Comparison of ENCODE assay signal across 8 mouse cellular contexts in the genomic region with DNA sequence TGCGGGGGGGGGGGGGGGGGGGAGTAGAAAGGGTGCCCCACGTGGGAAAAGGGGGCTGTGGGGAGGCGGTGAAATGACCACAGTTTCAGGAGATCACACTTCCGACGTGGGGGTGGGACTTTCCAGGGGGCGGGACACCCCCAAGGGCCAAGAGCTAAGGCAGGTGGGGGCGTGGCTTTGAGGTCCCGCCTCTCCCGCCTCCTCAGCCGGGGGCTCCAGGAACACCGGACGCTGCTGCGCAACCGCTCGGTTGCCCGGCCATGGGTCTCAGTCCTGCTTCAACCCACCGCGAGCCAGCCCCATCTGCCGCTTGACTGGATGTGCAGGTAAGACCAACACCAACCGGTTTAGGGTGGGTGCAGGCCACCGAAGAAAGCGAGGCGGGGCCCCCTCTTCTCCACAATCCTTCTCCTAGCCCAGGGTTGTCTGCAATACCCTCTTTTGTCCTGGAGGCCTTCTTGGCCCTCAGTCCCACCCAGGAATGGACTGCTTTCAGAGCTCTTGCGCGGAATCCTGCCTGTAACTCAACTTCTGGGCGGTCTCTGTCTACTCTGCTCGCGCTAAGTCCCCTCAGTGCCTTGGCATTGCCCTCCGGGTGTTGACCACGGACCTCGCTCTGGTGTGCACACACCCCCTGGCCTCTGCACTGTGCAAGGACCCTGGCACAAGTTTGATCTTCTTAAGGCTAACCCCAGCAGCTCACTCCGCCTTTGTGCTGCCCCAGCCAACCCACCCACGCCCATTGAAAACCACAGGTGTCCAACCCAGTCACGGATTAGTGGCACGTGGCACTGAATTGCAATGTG. TPM values are rescaled to one million over a fixed set of nuclear protein-coding genes. Genes with fewer than 3 reads are reported as not detected.
DNase-seq lines count a peak whose midpoint lies in the region; ATAC-seq and TF ChIP-seq lines count a peak whose summit lies in the region.

TSS of gene Lpar2 (plus strand) at position 44 of the 806 bp plus-strand sequence.

- peak within 1 kb of the TSS; percentile 50 for H3K4me3 ChIP-seq in left cerebral cortex, adult 2 months
- peak within 1 kb of the TSS; percentile 62 for H3K4me3 ChIP-seq in bone marrow, adult 2 months (replicated peaks; ENCODE audit: control insufficient read depth, low read depth, low read length)
- peak within 1 kb of the TSS; percentile 51 for H3K4me3 ChIP-seq in heart, embryonic 11.5 days (ENCODE audit: low read depth, low read length)
- H3K4me3 ChIP-seq in kidney, embryonic 15.5 days (replicated peaks): peak within 1 kb of the TSS; percentile 67

- no peak within 1 kb of the TSS for H3K27ac ChIP-seq in left cerebral cortex, adult 2 months
- peak within 1 kb of the TSS; percentile 28; the same call in 1 of the 2 replicates for H3K27ac ChIP-seq in bone marrow, adult 2 months (ENCODE audit: control insufficient read depth, insufficient read depth, low read depth, low read length, poor library complexity)
- peak within 1 kb of the TSS; percentile 36; the same call in 1 of the 2 replicates for H3K27ac ChIP-seq in heart, embryonic 11.5 days (ENCODE audit: low read depth, low read length)
- peak within 1 kb of the TSS; percentile 88 for H3K27ac ChIP-seq in kidney, embryonic 15.5 days

- DNase-seq in left cerebral cortex, adult 2 months (ENCODE audit: extremely low spot score in 1 of 2, low spot score in 2 of 2): no peak
- DNase-seq in left cerebral cortex, postnatal 25 days (ENCODE audit: low spot score in 2 of 2): no peak
- DNase-seq in lung, postnatal 25 days (ENCODE audit: low spot score): peak; percentile 76
- peak; percentile 69 for DNase-seq in retina, postnatal 1 day
- no peak for DNase-seq in gastrocnemius, postnatal 10 days

- H3K36me3 ChIP-seq in heart, embryonic 11.5 days (ENCODE audit: control insufficient read depth, insufficient read depth, low read length): 0 out of 2 replicates have a peak, but pooled peaks cover 4% of the 10 kb centered on the region
- H3K36me3 ChIP-seq in kidney, embryonic 15.5 days: peaks cover 29% of the 10 kb centered on the region

- H3K4me2 ChIP-seq in heart, embryonic 11.5 days: peak within 1 kb of the TSS; percentile 88
- H3K4me2 ChIP-seq in kidney, embryonic 15.5 days: peak within 1 kb of the TSS; percentile 85

- TF ChIP-seq POLR2A in bone marrow, adult 2 months (IDR thresholded peaks at IDR 0.05; ENCODE audit: borderline replicate concordance, control insufficient read depth, low read depth, low read length): peak; percentile 34; the same call in 1 of the 2 replicates

- peak within 1 kb of the TSS; percentile 74 for H3K9ac ChIP-seq in heart, embryonic 11.5 days (ENCODE audit: low read depth, low read length)
- peak within 1 kb of the TSS; percentile 68 for H3K9ac ChIP-seq in kidney, embryonic 15.5 days

- 3% methylated on average over 33 of the region's 35 CpGs for WGBS in bone marrow, adult 2 months
- WGBS in heart, embryonic 11.5 days (ENCODE audit: insufficient replicate concordance): 5% methylated on average over 25 of the region's 35 CpGs
- WGBS in kidney, embryonic 15.5 days: 2% methylated on average over 30 of the region's 35 CpGs

- no peak; the same call in 1 of the 2 replicates for TF ChIP-seq CTCF in left cerebral cortex, adult 2 months (IDR thresholded peaks at IDR 0.05)
- no peak for TF ChIP-seq CTCF in bone marrow, adult 2 months (IDR thresholded peaks at IDR 0.05; ENCODE audit: control insufficient read depth, insufficient read depth, low read length)

- H3K4me1 ChIP-seq in bone marrow, adult 2 months (ENCODE audit: control insufficient read depth, insufficient read depth, low read length): peaks cover 2% of the 10 kb centered on the region
- H3K4me1 ChIP-seq in heart, embryonic 11.5 days (ENCODE audit: control insufficient read depth, insufficient read depth, low read length): peaks cover 7% of the 10 kb centered on the region; the same call in 1 of the 2 replicates
- H3K4me1 ChIP-seq in kidney, embryonic 15.5 days: peaks cover 34% of the 10 kb centered on the region

- H3K27me3 ChIP-seq in heart, embryonic 11.5 days (ENCODE audit: control insufficient read depth, insufficient read depth, low read length): no peaks in the 10 kb centered on the region
- no peaks in the 10 kb centered on the region for H3K27me3 ChIP-seq in kidney, embryonic 15.5 days

- no peaks in the 10 kb centered on the region for H3K9me3 ChIP-seq in heart, embryonic 11.5 days (replicated peaks; ENCODE audit: control insufficient read depth, low read length)
- no peaks in the 10 kb centered on the region for H3K9me3 ChIP-seq in kidney, embryonic 15.5 days (replicated peaks)

- ATAC-seq in heart, embryonic 11.5 days (replicated peaks; ENCODE audit: insufficient number of reproducible peaks, low FRiP score, low TSS enrichment): peak; percentile 76
- peak; percentile 89 for ATAC-seq in kidney, embryonic 15.5 days (replicated peaks; ENCODE audit: low FRiP score)

- intact Hi-C loops in left cerebral cortex, adult 2 months (cut with DNase I): no loop called here
- intact Hi-C loops in left cerebral cortex, postnatal 25 days (cut with DNase I): no loop called here

RNA-seq across cellular contexts. Expression of gene Lpar2, which starts in this region (rescaled TPM):
- under 1 TPM; 0.41 to 0.75 TPM for total RNA-seq in left cerebral cortex, adult 2 months (2021)
- total RNA-seq in left cerebral cortex, postnatal 25 days (2021): under 1 TPM; 0.48 to 0.60 TPM
- 1.3 and 3.8 TPM in 2 replicates for polyA plus RNA-seq in bone marrow, adult 2 months (2011; ENCODE audit: insufficient read depth, insufficient read length, low replicate concordance, missing spikeins)
- polyA plus RNA-seq in heart, embryonic 11.5 days (2014; fragmentation: Nextera tagmentation; extraction: Ambion mirVana): 0.54 and 0.57 TPM in 2 replicates
- polyA plus RNA-seq in kidney, embryonic 15.5 days (2015; fragmentation: Nextera tagmentation; extraction: Ambion mirVana): 0.62 and 0.84 TPM in 2 replicates
- total RNA-seq in gastrocnemius, postnatal 10 days (2021): under 1 TPM; 0.07 to 0.25 TPM

Comparison
In these comparisons a context has a peak if more than half of its experiments do, and no peak if none do; other contexts are left out.
1. Peak in ATAC-seq, H3K4me3 ChIP-seq, H3K27ac ChIP-seq, H3K9ac ChIP-seq and H3K4me2 ChIP-seq in heart, embryonic 11.5 days; RNA of the gene not detected or under 1 TPM.
2. Peak in ATAC-seq, H3K4me3 ChIP-seq, H3K27ac ChIP-seq, H3K9ac ChIP-seq and H3K4me2 ChIP-seq in kidney, embryonic 15.5 days; RNA of the gene not detected or under 1 TPM.
3. DNase-seq: peak in lung, postnatal 25 days (single experiment) and retina, postnatal 1 day (single experiment); none in left cerebral cortex, adult 2 months (0 of 2), left cerebral cortex, postnatal 25 days (0 of 2) and gastrocnemius, postnatal 10 days (single experiment).
4. Peak in every context shown above with its lines, with median percentiles within 50 percentile points of each other: H3K4me3 ChIP-seq.